Mouse (Mus musculus) heart, embryonic 14.5 days (tissue): Measurements from ENCODE around the gene Phlpp1. TPM values are rescaled to one million over a fixed set of nuclear protein-coding genes. Genes with fewer than 3 reads are reported as not detected.

Experiments
- ATAC-seq: fragments of 200-750 bp; cut with Nextera tagmentation; 2 replicates; pipeline ENCODE4 v1.8.0; 2017; ENCODE audit warnings: low read depth, moderate TSS enrichment; ENCODE audit not compliant: insufficient number of reproducible peaks, insufficient read depth, low FRiP score
- H3K27ac ChIP-seq, 2 experiments: fragments of 200-500 bp in 1 of 2; fragments of 300-500 bp in 1 of 2; sonication (generic) in 1 of 2; replicated peaks in 1 of 2; 2 replicates each; pipeline ENCODE4 v1.5.1; 2012 to 2014; ENCODE audit warnings: low read depth in 2 of 2, low read length in 2 of 2, control low read depth in 1 of 2, mild to moderate bottlenecking in 1 of 2, mixed read lengths in 1 of 2; ENCODE audit not compliant: control insufficient read depth in 1 of 2, insufficient read depth in 1 of 2
- H3K27me3 ChIP-seq: fragments of 300-500 bp; sonication (generic); 2 replicates; pipeline ENCODE4 v1.6.1; 2014; ENCODE audit warnings: mild to moderate bottlenecking, low read length, control low read depth; ENCODE audit not compliant: control insufficient read depth, insufficient read depth
- H3K36me3 ChIP-seq: fragments of 300-500 bp; sonication (generic); 2 replicates; pipeline ENCODE4 v1.6.1; 2014; ENCODE audit warnings: mild to moderate bottlenecking, control low read depth, low read length, mixed read lengths; ENCODE audit not compliant: control insufficient read depth, insufficient read depth
- H3K4me1 ChIP-seq, 2 experiments: fragments of 200-500 bp in 1 of 2; fragments of 300-500 bp in 1 of 2; sonication (generic) in 1 of 2; 2 replicates each; pipeline ENCODE4 v1.6.1; 2012 to 2014; ENCODE audit warnings: low read length in 2 of 2, control low read depth in 1 of 2, mixed read lengths in 1 of 2; ENCODE audit not compliant: control insufficient read depth in 2 of 2, insufficient read depth in 2 of 2
- H3K4me2 ChIP-seq: fragments of 300-500 bp; sonication (generic); 2 replicates; pipeline ENCODE4 v1.6.1; 2014; ENCODE audit warnings: mild to moderate bottlenecking, low read length
- H3K4me3 ChIP-seq, 2 experiments: fragments of 200-500 bp in 1 of 2; fragments of 300-500 bp in 1 of 2; sonication (generic) in 1 of 2; 2 replicates each; pipeline ENCODE4 v1.5.1; 2012 to 2014; ENCODE audit warnings: low read length in 2 of 2, mild to moderate bottlenecking in 2 of 2, control low read depth in 1 of 2, low read depth in 1 of 2, moderate library complexity in 1 of 2; ENCODE audit not compliant: control insufficient read depth in 1 of 2, insufficient read depth in 1 of 2
- H3K9ac ChIP-seq: fragments of 300-500 bp; sonication (generic); 2 replicates; pipeline ENCODE4 v1.6.1; 2014; ENCODE audit warnings: mild to moderate bottlenecking, low read length
- H3K9me3 ChIP-seq: fragments of 300-500 bp; sonication (generic); 2 replicates; pipeline ENCODE4 v1.6.1; 2016; ENCODE audit warnings: low read length, control low read depth; ENCODE audit not compliant: control insufficient read depth
- WGBS: fragments of 180-500 bp; shearing (Covaris S2); extraction: QIAGEN DNeasy Blood & Tissue Kit; methylation state at CpG from one replicate; pipeline ENCODE4 v1.1.7; 2014; 5-methylcytosine and 5-hydroxymethylcytosine counted together
- polyA plus RNA-seq: library from polyadenylated mRNA; unstranded; fragments of >200 nt; fragmentation: Nextera tagmentation; extraction: Ambion mirVana; gene quantifications from 2 replicates; pipeline ENCODE4 v1.2.1, GENCODE M21; 2014

Gene Phlpp1
- polyA plus RNA-seq, 1 experiment from 2014 or later, result 6.7 TPM

DNA sequence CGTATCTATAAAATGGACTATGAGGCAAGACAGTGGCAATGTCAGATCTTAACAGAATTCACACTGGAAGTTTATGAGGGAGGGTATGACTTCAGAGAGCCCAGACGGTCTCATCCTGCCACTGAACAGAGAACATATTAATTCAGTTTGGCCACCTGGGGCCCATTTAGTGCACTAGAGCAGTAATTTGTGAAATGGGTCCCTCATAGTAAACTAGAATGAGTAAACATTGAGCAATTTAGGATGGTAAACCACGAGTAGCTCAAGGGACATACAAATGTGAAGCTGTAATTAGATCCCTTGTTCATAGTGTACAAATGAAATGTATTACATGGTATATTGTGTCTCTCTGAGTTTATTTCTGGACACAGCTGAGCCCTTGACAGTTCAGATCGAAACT, 3.6 kb upstream of the Phlpp1 start:
- Histone ChIP-seq H3K36me3 (no peaks in the 10 kb centered on the region), H3K4me2 (no peak overlapping the region), H3K4me1 (peaks cover 0 to 5% of the 10 kb centered on the region in 2 experiments; a peak in 2 of 4 replicates), H3K9me3 (no peaks in the 10 kb centered on the region), H3K4me3 (no peak overlapping the region), H3K27me3 (no peaks in the 10 kb centered on the region), H3K9ac (no peak overlapping the region), H3K27ac (no peak overlapping the region)
- ATAC-seq, result no peak
- 72% methylated on average over 4 of the region's 4 CpGs for WGBS

GRCm38 (mm10) chr1:106168801-106169200, 2.8 kb upstream of the Phlpp1 start:
- Histone ChIP-seq H3K27ac (no peak overlapping the region), H3K36me3 (no peaks in the 10 kb centered on the region), H3K27me3 (no peaks in the 10 kb centered on the region), H3K4me1 (peaks cover 0 to 9% of the 10 kb centered on the region in 2 experiments; a peak in 2 of 4 replicates), H3K9ac (no peak overlapping the region), H3K4me2 (no peak overlapping the region), H3K4me3 (no peak overlapping the region), H3K9me3 (no peaks in the 10 kb centered on the region)
- ATAC-seq, result no peak
- 32% methylated on average over 3 of the region's 3 CpGs for WGBS

GRCm38 (mm10) chr1:106169741-106170265, 1.7 kb upstream of the Phlpp1 start:
- Histone ChIP-seq H3K36me3 (no peaks in the 10 kb centered on the region), H3K4me3 (no peak overlapping the region), H3K9ac (no peak overlapping the region), H3K27ac (no peak overlapping the region), H3K4me1 (peaks cover 0 to 12% of the 10 kb centered on the region in 2 experiments; a peak in 2 of 4 replicates), H3K27me3 (no peaks in the 10 kb centered on the region), H3K9me3 (no peaks in the 10 kb centered on the region), H3K4me2 (no peak overlapping the region)
- no peak for ATAC-seq
- WGBS, result 82% methylated on average over 5 of the region's 5 CpGs

DNA sequence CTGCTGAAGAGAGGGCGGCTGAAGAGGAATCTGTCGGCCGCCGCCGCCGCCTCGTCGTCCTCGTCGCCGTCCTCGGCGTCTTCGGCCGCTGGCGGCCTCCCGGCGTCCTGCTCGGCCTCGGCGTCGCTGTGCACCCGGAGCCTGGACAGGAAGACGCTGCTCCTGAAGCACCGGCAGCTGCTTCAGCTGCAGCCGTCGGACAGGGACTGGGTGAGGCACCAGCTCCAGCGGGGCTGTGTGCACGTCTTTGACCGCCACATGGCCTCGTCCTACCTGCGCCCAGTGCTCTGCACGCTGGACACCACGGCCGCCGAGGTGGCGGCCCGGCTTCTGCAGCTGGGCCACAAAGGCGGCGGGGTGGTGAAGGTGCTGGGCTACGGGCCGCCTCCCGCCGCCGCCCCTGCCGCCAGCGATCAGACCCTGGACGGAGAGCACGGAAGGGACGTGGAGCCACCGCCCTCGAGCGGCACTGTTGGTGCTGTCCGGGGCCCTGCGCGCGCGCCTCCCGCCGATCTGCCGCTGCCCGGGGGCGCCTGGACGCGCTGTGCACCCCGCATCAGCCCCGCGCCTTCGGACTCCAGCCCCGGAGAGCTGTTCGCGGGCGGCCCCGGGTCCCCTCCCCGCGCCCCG, 864 bp downstream of the Phlpp1 start:
- ATAC-seq, result 0 out of 2 replicates have a peak, but pooled peaks have one; percentile 4
- Histone ChIP-seq H3K4me2 (peak overlapping the region; percentile 91), H3K4me1 (peaks cover 2 to 24% of the 10 kb centered on the region in 2 experiments; a peak in 3 of 4 replicates), H3K9me3 (no peaks in the 10 kb centered on the region), H3K27ac (peak overlapping the region; percentile 41 to 94), H3K9ac (peak overlapping the region; percentile 98), H3K36me3 (no peaks in the 10 kb centered on the region), H3K4me3 (peak overlapping the region; percentile 64 to 96), H3K27me3 (no peaks in the 10 kb centered on the region)
- under 1% methylated on average over 76 of the region's 77 CpGs for WGBS

- 1% methylated on average over 46 of the region's 47 CpGs for WGBS
- no peak for ATAC-seq
Observed at GRCm38 (mm10) chr1:106172931-106173371, 1.4 kb downstream of the Phlpp1 start.

DNA sequence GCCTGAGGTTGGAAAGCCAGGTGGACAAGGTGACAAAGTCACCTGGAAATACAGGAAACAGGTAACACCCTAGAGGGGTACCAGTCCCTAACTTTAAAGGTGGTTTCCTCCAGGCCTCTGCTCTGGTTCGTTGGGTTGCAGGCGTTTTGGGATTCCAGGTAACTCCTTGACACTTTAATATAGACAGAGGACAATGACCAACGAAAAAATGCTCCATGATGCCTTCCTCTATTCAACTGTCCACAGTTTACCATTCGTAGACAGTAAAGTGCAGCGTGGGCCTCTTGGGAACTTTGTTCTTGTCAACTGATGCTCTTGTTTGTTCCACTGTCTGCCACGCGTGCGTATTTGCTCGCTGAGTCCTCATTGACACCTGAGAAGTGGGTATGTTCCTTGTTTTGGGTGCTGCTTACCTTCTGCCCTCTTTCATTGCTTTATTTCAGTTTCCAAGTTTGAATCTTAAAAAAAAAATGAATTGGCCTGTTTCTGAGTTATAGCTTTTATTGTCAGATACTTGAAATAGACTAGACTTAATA, 2.1 kb downstream of the Phlpp1 start:
- peak overlapping the region; percentile 91 for H3K4me2 ChIP-seq
- H3K27ac ChIP-seq, result peak overlapping the region in 1 of 2 experiments; percentile 94; a peak in 1 of 4 replicates
- H3K4me1 ChIP-seq, result peaks cover 4 to 34% of the 10 kb centered on the region in 2 experiments; a peak in 3 of 4 replicates
- peak overlapping the region; percentile 64 to 96 for H3K4me3 ChIP-seq
- H3K36me3 ChIP-seq, result no peaks in the 10 kb centered on the region
- 26% methylated on average over 9 of the region's 9 CpGs for WGBS
- H3K9ac ChIP-seq, result peak overlapping the region; percentile 98
- no peak for ATAC-seq
- H3K9me3 ChIP-seq, result no peaks in the 10 kb centered on the region
- no peaks in the 10 kb centered on the region for H3K27me3 ChIP-seq

More at GRCm38 (mm10) chr1:106172931-106173371, 1.4 kb downstream of the Phlpp1 start:
- no peaks in the 10 kb centered on the region for H3K9me3 ChIP-seq
- H3K4me3 ChIP-seq, result peak overlapping the region; percentile 64 to 96
- H3K27me3 ChIP-seq, result no peaks in the 10 kb centered on the region
- H3K4me1 ChIP-seq, result peaks cover 2 to 29% of the 10 kb centered on the region in 2 experiments; a peak in 3 of 4 replicates
- H3K36me3 ChIP-seq, result no peaks in the 10 kb centered on the region
- peak overlapping the region; percentile 15 to 94 for H3K27ac ChIP-seq
- peak overlapping the region; percentile 98 for H3K9ac ChIP-seq
- H3K4me2 ChIP-seq, result peak overlapping the region; percentile 91

DNA sequence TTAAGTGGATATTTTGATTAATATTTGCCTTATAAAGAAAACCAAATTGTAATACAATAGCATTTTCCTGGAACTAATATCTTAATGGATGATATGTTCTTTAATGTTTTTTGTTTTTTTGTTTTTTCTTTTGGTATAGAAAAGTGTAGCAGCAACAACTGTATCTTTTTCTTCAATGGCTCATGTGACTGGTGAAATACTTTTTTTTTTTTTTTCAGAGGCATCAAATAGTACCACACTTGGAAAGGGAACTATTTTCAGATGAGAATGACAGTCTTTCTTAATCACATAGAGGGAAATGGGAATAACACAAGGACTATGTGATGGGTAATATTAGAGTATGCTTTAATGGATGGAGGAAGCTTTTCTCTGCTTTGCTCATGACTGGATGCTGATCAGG, 3.0 kb downstream of the Phlpp1 start:
- Histone ChIP-seq H3K9ac (peak overlapping the region; percentile 52; the same call in 1 of the 2 replicates), H3K9me3 (no peaks in the 10 kb centered on the region), H3K4me3 (peak overlapping the region in 1 of 2 experiments; percentile 96; a peak in 2 of 4 replicates), H3K36me3 (no peaks in the 10 kb centered on the region), H3K4me2 (peak overlapping the region; percentile 91), H3K27ac (no peak overlapping the region), H3K27me3 (no peaks in the 10 kb centered on the region), H3K4me1 (peaks cover 4 to 34% of the 10 kb centered on the region in 2 experiments; a peak in 3 of 4 replicates)
- ATAC-seq, result no peak
